Comparison of ENCODE assay signal across 8 mouse cellular contexts in the genomic region with DNA sequence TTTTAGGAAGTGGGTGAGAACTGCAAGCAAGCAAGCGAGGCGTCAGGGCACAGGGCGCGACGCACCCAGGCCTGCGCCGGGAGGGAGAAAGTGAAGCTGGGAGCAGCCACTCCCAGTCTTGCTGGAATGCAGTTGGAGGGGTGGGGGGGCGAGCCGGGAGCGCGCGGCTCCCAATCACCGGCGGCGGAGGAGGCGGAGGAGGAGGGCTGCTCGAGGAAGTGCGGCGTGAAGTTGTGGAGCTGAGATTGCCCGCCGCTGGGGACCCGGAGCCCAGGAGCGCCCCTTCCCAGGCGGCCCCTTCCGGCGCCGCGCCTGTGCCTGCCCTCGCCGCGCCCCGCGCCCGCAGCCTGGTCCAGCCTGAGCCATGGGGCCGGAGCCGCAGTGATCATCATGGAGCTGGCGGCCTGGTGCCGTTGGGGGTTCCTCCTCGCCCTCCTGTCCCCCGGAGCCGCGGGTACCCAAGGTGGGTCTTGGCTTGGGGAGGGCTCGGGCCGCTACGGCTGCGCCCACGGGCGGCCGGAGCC. TPM values are rescaled to one million over a fixed set of nuclear protein-coding genes. Genes with fewer than 3 reads are reported as not detected.
DNase-seq lines count a peak whose midpoint lies in the region; ATAC-seq and TF ChIP-seq lines count a peak whose summit lies in the region.

Gene Erbb2, plus strand, starts transcription at position 198 of the 524 bp plus-strand sequence.

- H3K27ac ChIP-seq in CH12.LX (ENCODE audit: insufficient read depth, low read depth), result no peak within 1 kb of the TSS
- H3K27ac ChIP-seq in forebrain, embryonic 16.5 days (ENCODE audit: low read length), result peak within 1 kb of the TSS; percentile 29
- H3K27ac ChIP-seq in hindbrain, embryonic 11.5 days (ENCODE audit: low read depth, low read length), result peak within 1 kb of the TSS; percentile 24; the same call in 1 of the 2 replicates
- H3K27ac ChIP-seq in limb, embryonic 14.5 days (replicated peaks; ENCODE audit: low read depth, low read length), result peak within 1 kb of the TSS; percentile 98

- peak within 1 kb of the TSS; percentile 75 for H3ac ChIP-seq in myocyte (ENCODE audit: control insufficient read depth, insufficient read length)

- peak within 1 kb of the TSS; percentile 15; the same call in 1 of the 2 replicates for H3K9ac ChIP-seq in CH12.LX (ENCODE audit: insufficient read depth, low read depth)
- H3K9ac ChIP-seq in forebrain, embryonic 16.5 days (replicated peaks; ENCODE audit: low read depth, low read length), result peak within 1 kb of the TSS; percentile 63
- H3K9ac ChIP-seq in hindbrain, embryonic 11.5 days (ENCODE audit: low read depth, low read length), result peak within 1 kb of the TSS; percentile 83
- H3K9ac ChIP-seq in limb, embryonic 14.5 days (ENCODE audit: low read depth, low read length, severe bottlenecking), result peak within 1 kb of the TSS; percentile 95

- H3K79me2 ChIP-seq in CH12.LX (replicated peaks; ENCODE audit: control insufficient read depth, extremely low read depth, insufficient read depth, poor library complexity, severe bottlenecking) (no peaks in the 10 kb centered on the region), myocyte (ENCODE audit: control insufficient read depth, insufficient read depth) (peaks cover 26% of the 10 kb centered on the region)

- no peaks in the 10 kb centered on the region for H3K9me3 ChIP-seq in CH12.LX (replicated peaks; ENCODE audit: low read length)
- no peaks in the 10 kb centered on the region for H3K9me3 ChIP-seq in forebrain, embryonic 16.5 days (ENCODE audit: control insufficient read depth, low read length)
- H3K9me3 ChIP-seq in hindbrain, embryonic 11.5 days (ENCODE audit: control insufficient read depth, low read length), result no peaks in the 10 kb centered on the region
- H3K9me3 ChIP-seq in limb, embryonic 14.5 days (ENCODE audit: control insufficient read depth, low read length), result no peaks in the 10 kb centered on the region

- whole genome bisulfite sequencing in forebrain, embryonic 16.5 days, result under 1% methylated on average over 42 of the region's 49 CpGs
- 0% methylated on average over 46 of the region's 49 CpGs for WGBS in hindbrain, embryonic 11.5 days
- under 1% methylated on average over 25 of the region's 49 CpGs for WGBS in limb, embryonic 14.5 days

- peak within 1 kb of the TSS; percentile 62 for H3K4me2 ChIP-seq in CH12.LX (ENCODE audit: insufficient read depth, low read depth, poor library complexity, severe bottlenecking)
- H3K4me2 ChIP-seq in forebrain, embryonic 16.5 days (ENCODE audit: low read length), result peak within 1 kb of the TSS; percentile 99
- peak within 1 kb of the TSS; percentile 99 for H3K4me2 ChIP-seq in hindbrain, embryonic 11.5 days (replicated peaks; ENCODE audit: low read depth, low read length)
- peak within 1 kb of the TSS; percentile 62 for H3K4me2 ChIP-seq in limb, embryonic 14.5 days (replicated peaks; ENCODE audit: low read depth, low read length, severe bottlenecking)
- H3K4me2 ChIP-seq in myocyte (ENCODE audit: low read depth), result peak within 1 kb of the TSS; percentile 81

- no peak for TF ChIP-seq RAD21 in CH12.LX (IDR thresholded peaks at IDR 0.05; ENCODE audit: low read depth, low read length)

- TF ChIP-seq POLR2A in CH12.LX (IDR thresholded peaks at IDR 0.05; ENCODE audit: low read depth, low read length) (no peak), myocyte (IDR thresholded peaks at IDR 0.05; ENCODE audit: insufficient read length, low read depth) (peak; percentile 86)
- TF ChIP-seq POLR2A in limb, embryonic 14.5 days (IDR thresholded peaks at IDR 0.05; ENCODE audit: borderline replicate concordance, extremely low read depth, insufficient read depth, insufficient read length), result peak; percentile 50; the same call in 1 of the 2 replicates

- H3K4me3 ChIP-seq in CH12.LX (replicated peaks in 1 of 3; ENCODE audit: low read depth in 2 of 3, low read length in 2 of 3, poor library complexity in 1 of 3), result peak within 1 kb of the TSS in 1 of 3 experiments; percentile 57
- peak within 1 kb of the TSS; percentile 62 for H3K4me3 ChIP-seq in forebrain, embryonic 16.5 days (replicated peaks; ENCODE audit: low read length)
- H3K4me3 ChIP-seq in hindbrain, embryonic 11.5 days (ENCODE audit: low read depth, low read length), result peak within 1 kb of the TSS; percentile 79
- peak within 1 kb of the TSS; percentile 99 for H3K4me3 ChIP-seq in limb, embryonic 14.5 days (replicated peaks; ENCODE audit: low read length)
- peak within 1 kb of the TSS; percentile 72 for H3K4me3 ChIP-seq in myocyte

- DNase-seq in CH12.LX (ENCODE audit: extremely low read depth), result no peak
- peak; percentile 80 for DNase-seq in adrenal gland, adult 2 months
- peak; percentile 79 for DNase-seq in hindbrain, embryonic 11.5 days (ENCODE audit: low spot score)
- DNase-seq in limb, embryonic 14.5 days (ENCODE audit: low spot score), result peak; percentile 84
- peak; percentile 91 for DNase-seq in yolk sac, embryonic 10.5 days (ENCODE audit: low spot score)
- no peak for DNase-seq in cerebellum, adult 11-12 months

- ATAC-seq in forebrain, embryonic 16.5 days, result peak; percentile 81
- ATAC-seq in hindbrain, embryonic 11.5 days (ENCODE audit: low FRiP score), result peak; percentile 62
- ATAC-seq in limb, embryonic 14.5 days (ENCODE audit: low FRiP score, low read depth), result peak; percentile 86

- dilution Hi-C loops in CH12.LX (cut with MboI; ENCODE audit: extremely low pct_ligation_motif_present, extremely low pct_unique_long_range_greater_than_20kb, low sequenced_read_pairs), result no loop called here

- no peak for TF ChIP-seq EP300 in CH12.LX (IDR thresholded peaks at IDR 0.05; ENCODE audit: low read length)

- in situ Hi-C loops in CH12.LX (cut with MboI; ENCODE audit: low pct_ligation_motif_present, low pct_unique_long_range_greater_than_20kb, low sequenced_read_pairs), result no loop called here

- H3K27me3 ChIP-seq in CH12.LX (replicated peaks) (peaks cover 92% of the 10 kb centered on the region), myocyte (ENCODE audit: control insufficient read depth, insufficient read depth, insufficient read length) (no peaks in the 10 kb centered on the region)
- H3K27me3 ChIP-seq in forebrain, embryonic 16.5 days (replicated peaks; ENCODE audit: control insufficient read depth, insufficient read depth, low read length), result peaks cover 10% of the 10 kb centered on the region
- H3K27me3 ChIP-seq in hindbrain, embryonic 11.5 days (ENCODE audit: control insufficient read depth, insufficient read depth, low read length), result peaks cover 5% of the 10 kb centered on the region; the same call in 1 of the 2 replicates
- no peaks in the 10 kb centered on the region for H3K27me3 ChIP-seq in limb, embryonic 14.5 days (ENCODE audit: control insufficient read depth, insufficient read depth, low read length)

- H3K36me3 ChIP-seq in CH12.LX (replicated peaks in 1 of 2; ENCODE audit: control insufficient read depth in 1 of 2, insufficient read depth in 1 of 2, low read length in 1 of 2) (no peaks in the 10 kb centered on the region), myocyte (ENCODE audit: control insufficient read depth, insufficient read depth) (no peaks in the 10 kb centered on the region)
- H3K36me3 ChIP-seq in forebrain, embryonic 16.5 days (ENCODE audit: control insufficient read depth, insufficient read depth), result no peaks in the 10 kb centered on the region
- H3K36me3 ChIP-seq in hindbrain, embryonic 11.5 days (ENCODE audit: control insufficient read depth, insufficient read depth, low read length), result no peaks in the 10 kb centered on the region
- peaks cover 3% of the 10 kb centered on the region; the same call in 1 of the 2 replicates for H3K36me3 ChIP-seq in limb, embryonic 14.5 days (ENCODE audit: control insufficient read depth, insufficient read depth, low read length)

- no peaks in the 10 kb centered on the region; a peak in 1 of 4 replicates for H3K4me1 ChIP-seq in CH12.LX (ENCODE audit: control insufficient read depth in 1 of 2, insufficient read depth in 2 of 2)
- peaks cover 25% of the 10 kb centered on the region for H3K4me1 ChIP-seq in forebrain, embryonic 16.5 days (replicated peaks; ENCODE audit: control insufficient read depth, insufficient read depth, low read length)
- peaks cover 4% of the 10 kb centered on the region for H3K4me1 ChIP-seq in hindbrain, embryonic 11.5 days (replicated peaks; ENCODE audit: control insufficient read depth, insufficient read depth, low read length)
- peaks cover 30% of the 10 kb centered on the region for H3K4me1 ChIP-seq in limb, embryonic 14.5 days (ENCODE audit: control insufficient read depth, insufficient read depth, low read length)

- TF ChIP-seq CTCF in CH12.LX (conservative IDR thresholded peaks at IDR 0.05 in 1 of 2, IDR thresholded peaks at IDR 0.05 in 1 of 2; ENCODE audit: low read depth in 2 of 2, low read length in 2 of 2), result no peak

TF ChIP-seq in CH12.LX, 34 proteins besides CTCF, POLR2A, EP300 and RAD21:
- TF ChIP-seq MXI1 (IDR thresholded peaks at IDR 0.05; ENCODE audit: low read depth, low read length), result no peak
- 0 out of 2 replicates have a peak, but pooled peaks have one; percentile 51 for TF ChIP-seq UBTF (IDR thresholded peaks at IDR 0.05; ENCODE audit: low read depth, low read length)
- TF ChIP-seq TBP (conservative IDR thresholded peaks at IDR 0.05; ENCODE audit: low read depth, low read length), result no peak
- TF ChIP-seq USF1 (IDR thresholded peaks at IDR 0.05; ENCODE audit: low read depth, low read length), result no peak
- TF ChIP-seq CHD2 (IDR thresholded peaks at IDR 0.05; ENCODE audit: low read length), result no peak

TF ChIP-seq in myocyte, 11 proteins besides CTCF, POLR2A, EP300 and RAD21 (continues in another document):
- TF ChIP-seq TCF3 (IDR thresholded peaks at IDR 0.05; ENCODE audit: insufficient read length, low read depth) (no peak), MAX (IDR thresholded peaks at IDR 0.05; ENCODE audit: low read depth) (no peak), REST (IDR thresholded peaks at IDR 0.05; ENCODE audit: insufficient read depth, insufficient read length) (no peak), TCF12 (IDR thresholded peaks at IDR 0.05; ENCODE audit: insufficient read depth, poor library complexity, severe bottlenecking) (no peak), SRF (IDR thresholded peaks at IDR 0.05; ENCODE audit: control insufficient read depth, insufficient read length, low read depth) (no peak), POLR2AphosphoS2 (IDR thresholded peaks at IDR 0.05; ENCODE audit: insufficient read length, low read depth) (peak; percentile 92)

RNA-seq across cellular contexts. Expression of gene Erbb2, which starts in this region (rescaled TPM):
- total RNA-seq in CH12.LX (2012; rRNA removed) (0.08 and 0.17 TPM in 2 replicates), CH12.LX (2014; rRNA removed) (not detected in 2 replicates)
- polyA plus RNA-seq in CH12.LX (2012; ENCODE audit: insufficient read length, low read depth) (0.06 TPM in 1 of 2 replicates, not detected in the other), myocyte (2012; fragmentation: generic; extraction: Trizol) (33.5 TPM)
- 1 to 10 TPM; 2.4 to 5.9 TPM for total RNA-seq in adrenal gland, adult 2 months (2021)
- 7.0 and 7.2 TPM in 2 replicates for polyA plus RNA-seq in adrenal gland, adult 2 months (2012; rRNA removed)
- polyA plus RNA-seq in forebrain, embryonic 16.5 days (2015; fragmentation: Nextera tagmentation; extraction: Ambion mirVana), result 4.9 and 6.2 TPM in 2 replicates
- 15.5 and 17.2 TPM in 2 replicates for polyA plus RNA-seq in hindbrain, embryonic 11.5 days (2014; fragmentation: Nextera tagmentation; extraction: Ambion mirVana)
- polyA plus RNA-seq in limb, embryonic 14.5 days (2012; rRNA removed), result 51.1 and 64.3 TPM in 2 replicates
- 73.6 and 79.7 TPM in 2 replicates for polyA plus RNA-seq in limb, embryonic 14.5 days (2014; fragmentation: Nextera tagmentation; extraction: Ambion mirVana)

Comparison
In these comparisons a context has a peak if more than half of its experiments do, and no peak if none do; other contexts are left out.
1. DNase-seq: peak in adrenal gland, adult 2 months (single experiment), hindbrain, embryonic 11.5 days (single experiment), limb, embryonic 14.5 days (single experiment) and yolk sac, embryonic 10.5 days (single experiment); none in CH12.LX (single experiment) and cerebellum, adult 11-12 months (single experiment).
2. H3K9ac ChIP-seq: peak in every context shown above with its lines; median percentile 95 in limb, embryonic 14.5 days; 83 in hindbrain, embryonic 11.5 days; 63 in forebrain, embryonic 16.5 days; 15 in CH12.LX.
3. Peak in every context shown above with its lines, with median percentiles within 50 percentile points of each other: H3K4me2 ChIP-seq and ATAC-seq.